Mouse (Mus musculus): ENCODE data around the gene Vav2. TPM values are rescaled to one million over a fixed set of nuclear protein-coding genes. Genes with fewer than 3 reads are reported as not detected.

The Vav2 gene
- polyA plus RNA-seq, 1 experiment from 2014 or later: 3.2 TPM

GRCm38 (mm10) chr2:27296656-27297406 lies 130.0 kb downstream of the Vav2 start:
- DNase-seq (no peak), ATAC-seq (ENCODE audit: low read depth) (no peak)
- 68% methylated on average over 9 of the region's 9 CpGs for WGBS (ENCODE audit: insufficient replicate concordance)
- Histone ChIP-seq H3K4me1 (replicated peaks) (no peaks in the 10 kb centered on the region), H3K4me2 (no peak overlapping the region), H3K9me3 (replicated peaks) (no peaks in the 10 kb centered on the region), H3K27ac (no peak overlapping the region), H3K36me3 (peaks cover 8% of the 10 kb centered on the region; the same call in 1 of the 2 replicates), H3K4me3 (replicated peaks) (no peak overlapping the region), H3K27me3 (no peaks in the 10 kb centered on the region), H3K9ac (no peak overlapping the region)

- H3K4me2 ChIP-seq: no peak overlapping the region
- H3K9me3 ChIP-seq (replicated peaks): no peaks in the 10 kb centered on the region
- H3K36me3 ChIP-seq: peaks cover 25% of the 10 kb centered on the region
- H3K27me3 ChIP-seq: no peaks in the 10 kb centered on the region
- H3K9ac ChIP-seq: no peak overlapping the region
- 77% methylated on average over 3 of the region's 3 CpGs for WGBS (ENCODE audit: insufficient replicate concordance)
- H3K4me1 ChIP-seq (replicated peaks): no peaks in the 10 kb centered on the region
- no peak overlapping the region for H3K27ac ChIP-seq
- ATAC-seq (ENCODE audit: low read depth) (no peak), DNase-seq (no peak)
- no peak overlapping the region for H3K4me3 ChIP-seq (replicated peaks)
Observed at GRCm38 (mm10) chr2:27294777-27295176, 132.1 kb downstream of the Vav2 start.

- WGBS (ENCODE audit: insufficient replicate concordance): 13% methylated on average over 3 of the region's 3 CpGs
- H3K36me3 ChIP-seq: peaks cover 23% of the 10 kb centered on the region
Observed at GRCm38 (mm10) chr2:27289019-27289418, 137.8 kb downstream of the Vav2 start.

GRCm38 (mm10) chr2:27286971-27287710 lies 139.7 kb downstream of the Vav2 start:
- no peak overlapping the region for H3K4me3 ChIP-seq (replicated peaks)
- no peak overlapping the region for H3K4me2 ChIP-seq

More at GRCm38 (mm10) chr2:27289019-27289418, 137.8 kb downstream of the Vav2 start:
- Histone ChIP-seq H3K4me2 (no peak overlapping the region), H3K4me1 (replicated peaks) (peaks cover 9% of the 10 kb centered on the region), H3K27ac (no peak overlapping the region), H3K27me3 (no peaks in the 10 kb centered on the region), H3K9me3 (replicated peaks) (no peaks in the 10 kb centered on the region), H3K9ac (no peak overlapping the region), H3K4me3 (replicated peaks) (no peak overlapping the region)
- DNase-seq (peak; percentile 42), ATAC-seq (ENCODE audit: low read depth) (no peak)

GRCm38 (mm10) chr2:27284441-27284840 lies 142.4 kb downstream of the Vav2 start:
- Histone ChIP-seq H3K27ac (no peak overlapping the region), H3K4me2 (no peak overlapping the region), H3K4me1 (replicated peaks) (peaks cover 9% of the 10 kb centered on the region), H3K4me3 (replicated peaks) (no peak overlapping the region), H3K36me3 (peaks cover 11% of the 10 kb centered on the region), H3K27me3 (no peaks in the 10 kb centered on the region), H3K9ac (no peak overlapping the region), H3K9me3 (replicated peaks) (no peaks in the 10 kb centered on the region)
- DNase-seq (no peak), ATAC-seq (ENCODE audit: low read depth) (no peak)
- 60% methylated on average over 7 of the region's 7 CpGs for WGBS (ENCODE audit: insufficient replicate concordance)

More at GRCm38 (mm10) chr2:27286971-27287710, 139.7 kb downstream of the Vav2 start:
- ATAC-seq (ENCODE audit: low read depth) (no peak), DNase-seq (no peak)
- H3K9me3 ChIP-seq (replicated peaks): no peaks in the 10 kb centered on the region
- no peaks in the 10 kb centered on the region for H3K27me3 ChIP-seq
- peaks cover 23% of the 10 kb centered on the region for H3K36me3 ChIP-seq
- peaks cover 9% of the 10 kb centered on the region for H3K4me1 ChIP-seq (replicated peaks)
- 62% methylated on average over 7 of the region's 7 CpGs for WGBS (ENCODE audit: insufficient replicate concordance)
- no peak overlapping the region for H3K9ac ChIP-seq
- no peak overlapping the region for H3K27ac ChIP-seq

- peaks cover 9% of the 10 kb centered on the region for H3K4me1 ChIP-seq (replicated peaks)
- H3K9me3 ChIP-seq (replicated peaks): no peaks in the 10 kb centered on the region
- ATAC-seq (ENCODE audit: low read depth) (no peak), DNase-seq (no peak)
- no peak overlapping the region for H3K9ac ChIP-seq
- no peak overlapping the region for H3K27ac ChIP-seq
- no peaks in the 10 kb centered on the region for H3K27me3 ChIP-seq
- WGBS (ENCODE audit: insufficient replicate concordance): 77% methylated on average over 9 of the region's 9 CpGs
- H3K4me2 ChIP-seq: no peak overlapping the region
- H3K36me3 ChIP-seq: peaks cover 19% of the 10 kb centered on the region
- no peak overlapping the region for H3K4me3 ChIP-seq (replicated peaks)
Observed at GRCm38 (mm10) chr2:27281771-27282170, 145.1 kb downstream of the Vav2 start.

GRCm38 (mm10) chr2:27280920-27281611 lies 145.8 kb downstream of the Vav2 start:
- no peak overlapping the region for H3K4me2 ChIP-seq
- no peaks in the 10 kb centered on the region for H3K9me3 ChIP-seq (replicated peaks)
- H3K4me1 ChIP-seq (replicated peaks): peaks cover 7% of the 10 kb centered on the region
- H3K4me3 ChIP-seq (replicated peaks): no peak overlapping the region
- ATAC-seq (ENCODE audit: low read depth) (no peak), DNase-seq (peak; percentile 17)
- no peak overlapping the region for H3K9ac ChIP-seq
- peaks cover 21% of the 10 kb centered on the region for H3K36me3 ChIP-seq
- WGBS (ENCODE audit: insufficient replicate concordance): 60% methylated on average over 13 of the region's 13 CpGs
- no peak overlapping the region for H3K27ac ChIP-seq
- no peaks in the 10 kb centered on the region for H3K27me3 ChIP-seq

GRCm38 (mm10) chr2:27278859-27279258 lies 148.0 kb downstream of the Vav2 start:
- DNase-seq: no peak
- no peak for ATAC-seq (ENCODE audit: low read depth)
- Histone ChIP-seq H3K27ac (no peak overlapping the region), H3K27me3 (no peaks in the 10 kb centered on the region), H3K36me3 (peaks cover 36% of the 10 kb centered on the region), H3K9ac (no peak overlapping the region), H3K9me3 (replicated peaks) (no peaks in the 10 kb centered on the region), H3K4me1 (replicated peaks) (no peaks in the 10 kb centered on the region), H3K4me3 (replicated peaks) (no peak overlapping the region), H3K4me2 (no peak overlapping the region)
- WGBS (ENCODE audit: insufficient replicate concordance): 69% methylated on average over 7 of the region's 7 CpGs

- Histone ChIP-seq H3K27ac (no peak overlapping the region), H3K9ac (no peak overlapping the region), H3K4me2 (no peak overlapping the region), H3K4me1 (replicated peaks) (no peaks in the 10 kb centered on the region), H3K4me3 (replicated peaks) (no peak overlapping the region), H3K27me3 (no peaks in the 10 kb centered on the region), H3K36me3 (peaks cover 45% of the 10 kb centered on the region), H3K9me3 (replicated peaks) (no peaks in the 10 kb centered on the region)
- no peak for ATAC-seq (ENCODE audit: low read depth)
- no peak for DNase-seq
- 59% methylated on average over 2 of the region's 2 CpGs for WGBS (ENCODE audit: insufficient replicate concordance)
Observed at GRCm38 (mm10) chr2:27268325-27268724, 158.5 kb downstream of the Vav2 start.

- no peaks in the 10 kb centered on the region for H3K4me1 ChIP-seq (replicated peaks)
- H3K4me3 ChIP-seq (replicated peaks): no peak overlapping the region
- H3K9me3 ChIP-seq (replicated peaks): no peaks in the 10 kb centered on the region
- no peak overlapping the region for H3K9ac ChIP-seq
- 46% methylated on average over 3 of the region's 3 CpGs for WGBS (ENCODE audit: insufficient replicate concordance)
- no peak overlapping the region for H3K4me2 ChIP-seq
- no peak for DNase-seq
- no peak overlapping the region for H3K27ac ChIP-seq
- no peaks in the 10 kb centered on the region for H3K27me3 ChIP-seq
- ATAC-seq (ENCODE audit: low read depth): no peak
- H3K36me3 ChIP-seq: peaks cover 37% of the 10 kb centered on the region
Observed at GRCm38 (mm10) chr2:27265819-27266218, 161.0 kb downstream of the Vav2 start.

GRCm38 (mm10) chr2:27262984-27263383 lies 163.8 kb downstream of the Vav2 start:
- Histone ChIP-seq H3K27me3 (no peaks in the 10 kb centered on the region), H3K9me3 (replicated peaks) (no peaks in the 10 kb centered on the region), H3K9ac (no peak overlapping the region), H3K4me2 (no peak overlapping the region), H3K27ac (no peak overlapping the region), H3K4me1 (replicated peaks) (no peaks in the 10 kb centered on the region), H3K4me3 (replicated peaks) (no peak overlapping the region), H3K36me3 (peaks cover 14% of the 10 kb centered on the region)
- ATAC-seq (ENCODE audit: low read depth) (no peak), DNase-seq (no peak)
- WGBS (ENCODE audit: insufficient replicate concordance): 83% methylated on average over 4 of the region's 4 CpGs
